Mouse (Mus musculus) splenic B cell, adult 2 months (primary cell): ENCODE measurements around the gene Tspan5.

Source experiments
- DNase-seq: peaks from one replicate; pipeline ENCODE4 v3.0.0-alpha.2; 2011; ENCODE audit warnings: low read depth, low spot score
- H3K27me3 ChIP-seq: 2 replicates; pipeline ENCODE4 v1.6.1; 2012; ENCODE audit warnings: mild to moderate bottlenecking, low read length, moderate library complexity, mixed read lengths; ENCODE audit not compliant: control insufficient read depth, poor library complexity, insufficient read depth, severe bottlenecking
- H3K36me3 ChIP-seq: 2 replicates; pipeline ENCODE4 v1.6.1; 2012; ENCODE audit warnings: mild to moderate bottlenecking, low read length, moderate library complexity, mixed read lengths; ENCODE audit not compliant: control insufficient read depth, poor library complexity, insufficient read depth, severe bottlenecking

Tspan5 gene

DNA sequence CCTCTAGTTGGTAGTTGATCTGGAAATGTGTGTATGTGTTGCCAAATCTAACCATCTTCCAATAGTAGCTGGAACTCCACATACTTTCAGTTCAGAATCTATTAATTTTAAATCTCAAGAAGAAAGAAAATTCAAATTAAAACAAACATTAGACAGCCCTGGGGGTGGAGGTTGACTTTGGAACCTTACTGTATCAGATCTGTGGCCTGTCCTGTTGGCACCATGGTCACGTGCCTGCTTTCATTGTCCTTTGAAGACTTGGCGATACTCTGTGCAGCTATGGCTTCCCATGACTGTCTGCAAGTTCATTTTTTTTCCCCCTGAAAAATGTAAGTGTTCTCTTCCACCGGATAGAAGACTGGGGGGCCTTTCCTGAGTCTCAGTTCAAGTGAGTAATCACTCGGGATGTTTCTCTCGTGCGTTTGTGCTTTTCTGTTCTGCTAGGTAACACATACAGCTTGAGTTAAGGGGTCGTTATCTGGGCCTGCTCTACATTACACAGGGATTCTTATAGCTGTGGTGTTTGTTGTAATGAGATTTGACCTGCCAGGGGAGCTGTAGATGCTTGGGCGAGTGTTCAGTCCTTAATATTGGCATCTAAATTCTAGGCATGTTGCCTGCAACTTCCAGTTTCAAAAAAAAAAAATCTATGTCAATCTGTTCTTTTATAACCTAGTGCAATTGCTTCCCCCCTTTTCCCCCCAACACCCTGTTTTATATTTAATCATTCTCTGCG is 32.0 kb downstream of the Tspan5 start:
- no peak for DNase-seq
- Histone ChIP-seq H3K27me3 (no peaks in the 10 kb centered on the region), H3K36me3 (no peaks in the 10 kb centered on the region)

DNA sequence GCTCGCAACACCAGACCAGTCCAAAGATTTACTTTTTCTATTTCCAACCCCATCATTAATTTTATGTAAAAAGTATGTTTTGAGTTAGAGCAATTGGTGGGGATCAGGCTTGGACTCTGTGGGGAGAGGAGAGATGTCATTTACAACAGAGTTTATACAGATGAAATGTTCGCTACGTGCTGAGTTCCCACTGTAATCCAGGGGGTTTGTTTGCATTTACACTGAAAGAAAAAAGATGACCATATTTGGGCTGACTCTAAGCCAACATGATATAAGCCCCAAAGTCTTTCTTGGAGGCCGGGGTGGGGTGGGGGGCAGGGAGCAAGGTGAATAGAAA is 32.6 kb downstream of the Tspan5 start:
- H3K27me3 ChIP-seq = no peaks in the 10 kb centered on the region
- H3K36me3 ChIP-seq = no peaks in the 10 kb centered on the region
- no peak for DNase-seq

DNA sequence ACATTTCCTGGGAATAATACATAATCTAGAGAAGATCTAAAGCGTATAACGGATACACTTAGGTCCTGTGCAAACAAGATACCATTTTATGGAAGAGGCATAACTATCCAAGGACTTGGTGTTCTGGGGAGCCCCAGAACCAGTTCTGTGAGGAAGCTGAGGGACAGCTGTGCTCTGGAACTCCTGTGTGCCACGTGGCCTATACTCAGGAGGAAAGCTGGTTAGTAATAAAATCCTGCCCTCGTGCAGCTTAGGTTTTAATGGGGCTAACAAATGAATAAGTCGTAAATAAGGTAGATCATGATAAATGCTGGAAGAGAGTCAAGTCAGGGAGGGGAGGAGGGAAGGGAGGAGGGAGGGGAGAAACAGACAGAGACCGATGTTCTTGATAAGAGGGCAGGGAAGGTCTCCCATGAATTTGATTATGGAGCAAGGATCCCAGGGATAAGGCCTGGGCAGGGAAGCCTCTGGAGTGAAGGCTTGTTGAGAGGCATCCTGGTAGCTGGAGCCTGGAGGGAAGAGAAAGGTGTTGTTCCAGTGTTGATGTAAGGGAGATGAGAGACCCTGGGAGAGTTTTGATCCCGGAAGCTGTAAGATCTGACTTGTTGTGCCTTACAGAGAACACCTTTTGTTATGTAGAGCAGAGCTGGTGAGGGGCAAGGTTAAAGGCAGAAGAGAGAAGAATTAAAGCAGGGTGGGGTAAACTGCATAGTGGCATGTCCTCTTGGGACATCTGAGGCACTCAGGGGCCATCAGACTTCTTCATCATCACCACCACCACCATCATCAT is 34.1 kb downstream of the Tspan5 start:
- Histone ChIP-seq H3K36me3 (no peaks in the 10 kb centered on the region), H3K27me3 (no peaks in the 10 kb centered on the region)
- no peak for DNase-seq

DNA sequence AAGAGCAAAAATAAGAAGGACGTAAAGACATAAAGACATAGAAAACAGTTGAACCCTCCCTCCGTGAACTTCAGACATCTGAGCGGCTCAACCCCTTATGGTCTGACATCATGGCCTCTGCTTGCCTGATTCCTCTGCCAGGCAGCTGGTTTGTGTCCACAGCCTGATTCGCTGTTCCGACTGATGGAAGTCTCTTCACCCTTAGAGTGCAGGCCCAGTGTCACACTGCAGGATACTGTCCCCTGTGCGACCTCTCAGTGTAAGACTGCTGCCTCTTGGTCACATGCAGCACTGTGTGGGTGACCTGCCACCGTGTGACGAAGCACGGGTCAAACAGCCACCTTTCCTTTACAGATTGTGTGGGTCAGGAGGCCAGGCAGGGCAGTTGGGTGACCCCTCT is 39.5 kb downstream of the Tspan5 start:
- Histone ChIP-seq H3K27me3 (no peaks in the 10 kb centered on the region), H3K36me3 (no peaks in the 10 kb centered on the region)
- DNase-seq = no peak

DNA sequence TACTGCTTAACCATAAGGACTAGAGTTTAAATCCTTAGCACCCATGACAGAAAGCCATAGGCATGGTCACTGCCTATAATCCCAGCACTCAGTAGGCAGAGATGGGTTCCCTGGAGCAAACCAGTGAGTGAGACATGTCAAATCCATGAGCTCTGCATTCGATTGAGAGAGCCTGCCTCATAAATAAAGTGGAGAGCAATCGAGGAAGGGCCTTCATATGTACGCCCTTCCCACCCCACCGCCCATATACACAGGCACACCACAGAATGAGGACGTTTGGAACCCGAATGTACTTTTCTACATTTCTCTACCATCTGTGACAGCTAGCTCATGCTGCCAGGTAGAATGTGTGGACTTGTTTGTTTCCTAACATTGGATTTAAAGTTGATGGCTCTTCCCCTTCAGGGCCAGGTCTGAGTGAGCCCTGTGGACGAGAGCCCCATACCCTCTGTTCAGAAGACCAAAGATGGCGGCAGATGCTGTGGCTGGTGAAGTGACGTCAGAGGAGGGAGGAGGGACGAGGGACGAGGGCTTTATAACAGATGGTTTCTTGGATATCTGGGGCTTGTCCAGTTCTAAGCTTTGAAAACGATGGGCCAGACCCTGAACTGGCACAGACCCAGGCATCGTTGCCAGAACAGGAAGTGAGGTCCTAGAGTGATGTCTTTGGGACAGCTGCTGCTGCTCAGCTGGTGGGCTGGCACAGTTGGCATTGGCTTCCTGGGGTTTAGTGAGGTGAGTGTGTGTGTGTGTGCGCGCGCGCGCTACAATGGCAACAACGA is 42.1 kb downstream of the Tspan5 start:
- Histone ChIP-seq H3K27me3 (no peaks in the 10 kb centered on the region), H3K36me3 (no peaks in the 10 kb centered on the region)
- DNase-seq = no peak

DNA sequence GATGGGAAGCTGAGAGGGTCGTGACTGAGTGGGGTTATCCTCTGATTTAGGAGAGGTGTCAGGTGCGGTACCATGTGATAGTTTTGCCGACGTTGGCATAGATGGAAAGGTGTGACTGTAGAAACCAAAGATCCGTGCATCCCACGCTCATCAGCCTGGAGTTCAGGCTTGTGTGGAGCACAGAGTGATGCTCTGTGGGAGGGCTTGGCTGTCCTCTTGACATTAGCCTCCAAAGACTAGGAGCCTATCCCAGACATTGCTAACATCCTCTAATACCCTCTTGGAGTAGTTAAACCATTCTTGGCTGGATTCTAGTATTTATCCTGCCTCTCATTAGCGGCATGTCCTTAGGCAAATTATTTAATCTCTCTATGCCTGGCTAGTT is 42.6 kb downstream of the Tspan5 start:
- H3K27me3 ChIP-seq = no peaks in the 10 kb centered on the region
- DNase-seq = no peak

DNA sequence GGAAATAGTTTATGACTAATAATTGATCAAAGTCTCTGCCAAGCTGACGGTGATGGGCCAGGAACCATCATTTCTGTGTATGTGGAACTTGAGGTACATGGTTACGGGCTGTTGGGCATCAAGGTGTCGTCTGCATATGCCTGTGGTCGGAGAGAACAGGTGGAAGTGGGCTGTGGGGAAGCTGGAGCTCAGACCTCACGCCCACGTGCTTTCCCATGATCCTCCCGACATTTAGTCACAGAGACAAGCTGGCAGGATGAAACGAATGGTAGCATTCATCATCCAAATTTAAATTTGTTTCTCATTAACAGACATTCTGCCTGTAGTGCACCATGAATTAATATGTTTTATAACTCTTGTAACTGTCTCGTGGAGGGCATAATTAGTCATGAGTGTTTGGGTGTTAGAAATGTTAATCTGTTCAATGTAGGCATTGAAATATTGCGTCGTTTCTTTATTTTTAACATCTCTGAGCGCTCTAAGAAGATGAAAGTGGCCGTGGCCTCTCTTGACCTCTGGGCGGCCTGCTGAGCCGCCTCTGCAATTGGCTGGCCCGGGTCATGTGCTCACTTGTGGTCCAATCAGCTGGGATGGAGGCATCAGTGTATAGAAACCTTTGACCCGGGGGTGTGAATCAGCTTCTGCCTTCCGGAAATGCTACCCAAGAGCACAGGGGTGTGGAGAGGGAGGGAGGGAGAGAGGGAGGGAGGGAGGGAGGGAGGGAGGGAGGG is 45.9 kb downstream of the Tspan5 start:
- Histone ChIP-seq H3K36me3 (no peaks in the 10 kb centered on the region), H3K27me3 (no peaks in the 10 kb centered on the region)
- DNase-seq = no peak

More for the DNA sequence above, 42.6 kb downstream of the Tspan5 start:
- no peaks in the 10 kb centered on the region for H3K36me3 ChIP-seq

DNA sequence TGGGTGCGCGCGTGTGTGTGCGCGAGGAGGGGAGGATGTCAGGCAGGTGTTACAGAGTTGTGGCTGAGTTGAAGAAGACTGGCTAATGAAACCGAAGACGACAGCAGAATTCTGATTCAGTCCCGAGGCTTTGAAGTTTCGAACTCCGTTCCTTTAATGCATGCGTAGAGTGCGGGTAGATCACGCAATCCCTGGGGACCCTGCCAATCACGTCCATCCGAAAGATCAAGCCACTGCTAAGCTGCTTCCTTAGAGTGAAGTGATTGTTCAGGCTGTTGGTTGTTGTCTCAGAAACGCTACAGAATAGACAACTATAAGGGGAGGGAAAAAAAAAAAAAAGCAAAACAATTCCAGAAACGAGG is 46.5 kb downstream of the Tspan5 start:
- no peak for DNase-seq
- no peaks in the 10 kb centered on the region for H3K27me3 ChIP-seq
- no peaks in the 10 kb centered on the region for H3K36me3 ChIP-seq

DNA sequence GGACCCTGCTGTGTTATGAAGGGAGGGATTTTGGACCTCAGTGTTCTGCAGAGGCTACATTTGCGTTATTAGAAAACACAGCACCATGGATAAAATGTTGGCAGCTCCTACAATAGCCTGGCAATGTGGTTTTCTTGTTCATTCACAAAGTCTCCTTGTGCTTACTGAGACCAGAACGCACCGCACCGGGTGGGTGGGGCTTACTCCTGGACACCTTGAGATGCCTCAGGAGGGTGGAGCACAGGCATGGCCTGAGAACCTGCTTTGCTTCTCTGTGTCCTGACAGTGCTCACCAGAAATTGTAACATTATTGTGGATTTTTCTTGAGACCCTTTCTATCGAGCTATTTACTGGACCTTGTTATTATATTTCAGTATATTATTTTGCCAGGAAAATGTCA is 47.3 kb downstream of the Tspan5 start:
- H3K27me3 ChIP-seq = no peaks in the 10 kb centered on the region
- no peaks in the 10 kb centered on the region for H3K36me3 ChIP-seq
- DNase-seq = no peak

DNA sequence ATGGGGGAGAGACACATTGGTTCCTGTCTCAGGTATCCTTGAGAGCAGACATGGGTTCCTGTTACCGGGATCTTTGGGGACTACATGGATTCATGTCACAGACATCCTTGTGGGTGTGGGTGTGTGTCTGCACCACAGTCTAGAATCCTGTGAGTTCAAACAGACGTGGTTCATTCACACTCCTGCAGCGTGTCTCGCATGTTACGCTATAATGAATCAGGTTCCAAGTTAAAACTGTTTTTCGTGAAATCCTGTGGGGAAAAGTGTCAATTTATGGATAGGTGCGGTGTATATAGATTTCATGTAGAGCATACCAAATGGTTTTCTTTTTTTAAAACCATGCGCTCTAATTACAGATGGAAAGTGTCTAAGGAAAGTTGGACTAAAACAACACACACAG is 52.5 kb downstream of the Tspan5 start:
- H3K36me3 ChIP-seq = no peaks in the 10 kb centered on the region
- no peak for DNase-seq
- H3K27me3 ChIP-seq = no peaks in the 10 kb centered on the region

DNA sequence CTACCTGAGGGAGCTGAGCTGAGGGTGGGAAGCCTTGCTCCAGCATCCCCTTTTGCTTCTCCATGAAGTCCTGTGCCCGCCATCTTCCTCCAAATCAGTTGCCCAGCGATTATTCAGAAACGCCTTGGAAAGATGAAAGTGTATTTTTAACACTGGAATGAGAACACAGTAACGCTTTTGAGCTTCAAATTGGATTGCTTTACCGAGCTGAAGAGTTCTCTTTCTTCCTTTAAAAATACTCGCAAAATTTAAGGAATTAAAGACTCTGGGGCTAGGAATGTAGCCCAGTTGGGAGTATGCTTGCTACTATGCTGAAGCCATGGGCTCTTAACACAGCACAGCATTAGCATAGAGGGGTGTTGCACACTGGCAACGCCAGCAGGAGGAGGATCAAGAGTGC is 54.0 kb downstream of the Tspan5 start:
- no peak for DNase-seq
- Histone ChIP-seq H3K36me3 (no peaks in the 10 kb centered on the region), H3K27me3 (no peaks in the 10 kb centered on the region)

DNA sequence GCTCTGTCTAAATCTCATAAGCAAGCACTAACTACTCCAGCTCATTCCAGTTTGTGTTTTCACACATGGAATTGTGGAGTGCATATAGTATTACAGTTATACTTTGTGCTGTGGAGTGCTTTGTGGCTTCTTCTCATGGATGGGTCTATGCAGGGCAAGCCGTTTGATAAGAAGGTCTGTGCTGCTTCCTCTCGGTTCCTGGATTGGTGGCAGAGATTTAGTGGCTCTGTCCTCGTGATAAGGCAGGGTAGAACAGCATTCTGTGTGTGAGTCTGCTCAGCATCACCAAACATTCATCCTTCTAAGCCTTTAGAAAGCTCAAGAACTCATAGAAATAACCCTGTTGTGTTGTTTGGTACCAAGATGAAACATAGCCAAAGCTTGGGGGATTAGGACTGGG is 54.6 kb downstream of the Tspan5 start:
- DNase-seq = no peak
- Histone ChIP-seq H3K27me3 (no peaks in the 10 kb centered on the region), H3K36me3 (no peaks in the 10 kb centered on the region)

DNA sequence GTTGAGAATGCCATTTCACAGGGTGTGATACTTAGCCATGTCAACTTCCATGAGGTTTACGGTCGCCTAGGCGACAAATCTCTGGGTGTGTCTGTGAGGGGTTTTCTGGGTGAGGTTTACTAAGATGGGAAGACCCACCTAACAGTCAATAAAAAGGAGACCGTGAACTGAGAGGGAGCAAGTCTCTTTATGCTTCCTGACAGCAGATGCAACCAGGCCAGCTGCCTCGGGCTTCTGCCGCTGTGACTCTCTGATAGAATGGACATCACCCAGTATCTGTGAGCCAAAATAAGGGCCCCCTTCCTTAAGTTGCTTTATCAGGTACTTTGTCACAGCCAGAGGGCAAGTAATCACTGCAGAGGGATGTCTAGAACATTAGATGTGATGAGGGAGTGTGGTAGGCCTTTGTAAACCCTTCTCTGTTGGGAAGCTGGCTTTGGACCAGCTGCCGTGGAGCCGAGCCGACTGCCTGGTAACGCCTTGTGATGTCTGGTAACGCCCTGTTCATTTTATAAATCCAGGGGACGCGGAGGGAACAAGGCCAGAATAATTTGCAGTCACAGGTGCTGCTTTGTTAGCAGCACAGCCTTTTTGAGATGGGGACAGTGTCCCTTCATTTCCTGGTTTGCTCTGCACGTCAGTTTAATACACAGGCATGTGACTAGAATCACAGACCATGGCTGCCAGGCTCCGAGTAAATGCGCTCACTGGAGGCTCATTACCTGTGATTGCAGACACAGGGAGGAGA is 58.8 kb downstream of the Tspan5 start:
- DNase-seq = no peak
- Histone ChIP-seq H3K27me3 (no peaks in the 10 kb centered on the region), H3K36me3 (no peaks in the 10 kb centered on the region)

DNA sequence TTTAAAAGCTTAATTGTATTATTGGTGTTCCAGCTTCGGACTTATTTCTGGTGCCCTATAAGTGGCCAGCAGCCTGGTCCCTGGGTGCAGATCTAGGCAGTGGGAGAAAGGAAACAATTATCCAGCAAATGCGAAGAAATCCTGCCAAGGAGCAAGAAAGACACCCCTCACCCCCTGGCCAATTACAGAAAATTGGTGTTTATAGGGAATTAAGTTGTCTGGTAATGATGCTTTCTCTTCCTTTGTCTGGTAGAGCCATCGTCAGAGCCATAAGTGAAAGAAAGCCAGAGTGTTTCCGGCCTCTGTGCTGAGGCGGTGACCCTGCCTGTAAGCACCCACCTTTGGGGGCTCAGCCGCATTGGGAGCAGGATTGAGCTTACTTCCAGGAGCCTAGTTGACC is 59.7 kb downstream of the Tspan5 start:
- no peaks in the 10 kb centered on the region for H3K36me3 ChIP-seq
- no peaks in the 10 kb centered on the region for H3K27me3 ChIP-seq
- DNase-seq = no peak
